Mouse (Mus musculus) heart, adult 2 months (tissue): Measurements from ENCODE around the gene Gucy2d. TPM values are rescaled to one million over a fixed set of nuclear protein-coding genes. Genes with fewer than 3 reads are reported as not detected.

ENCODE experiments used
- DNase-seq, 2 experiments: peaks; one replicate each; pipeline ENCODE4 v3.0.0; 2021
- H3K27ac ChIP-seq: fragments of 200-600 bp; 2 replicates; pipeline ENCODE4 v1.8.1; 2022
- H3K27me3 ChIP-seq: fragments of 200-500 bp; 2 replicates; pipeline ENCODE4 v1.6.1; 2012; ENCODE audit warnings: mild to moderate bottlenecking, low read length, inconsistent platforms, mixed read lengths; ENCODE audit not compliant: control insufficient read depth, insufficient read depth
- H3K36me3 ChIP-seq: fragments of 200-500 bp; 2 replicates; pipeline ENCODE4 v1.6.1; 2012; ENCODE audit warnings: low read length, inconsistent platforms; ENCODE audit not compliant: control insufficient read depth, insufficient read depth
- H3K4me1 ChIP-seq: fragments of 200-500 bp; 2 replicates; pipeline ENCODE4 v1.6.1; 2011; ENCODE audit warnings: low read length; ENCODE audit not compliant: control insufficient read depth, insufficient read depth
- H3K4me3 ChIP-seq: fragments of 200-600 bp; 2 replicates; pipeline ENCODE4 v1.8.1; 2022
- H3K79me2 ChIP-seq: fragments of 200-500 bp; replicated peaks from 2 replicates; pipeline ENCODE4 v1.6.1; 2012; ENCODE audit warnings: mild to moderate bottlenecking, inconsistent platforms, low read length, moderate library complexity, mixed read lengths; ENCODE audit not compliant: control insufficient read depth, insufficient read depth
- H3K9ac ChIP-seq: fragments of 200-500 bp; 2 replicates; pipeline ENCODE4 v1.6.1; 2012; ENCODE audit warnings: low read depth, mild to moderate bottlenecking, control low read depth, inconsistent platforms, low read length, mixed read lengths
- CTCF ChIP-seq: fragments of 200-600 bp; IDR thresholded peaks from 2 replicates; pipeline ENCODE4 v1.8.1; 2022; ENCODE audit warnings: antibody characterized with exemption, mild to moderate bottlenecking, moderate library complexity
- EP300 ChIP-seq: fragments of 200-500 bp; IDR thresholded peaks from 2 replicates; pipeline ENCODE4 v1.6.1; 2011; ENCODE audit warnings: low read depth, low read length, control low read depth; ENCODE audit not compliant: insufficient read depth
- POLR2A ChIP-seq: fragments of 200-500 bp; IDR thresholded peaks from 2 replicates; pipeline ENCODE4 v1.6.1; 2011; ENCODE audit warnings: mild to moderate bottlenecking, low read depth, low read length, control low read depth; ENCODE audit not compliant: insufficient read depth
- WGBS: fragments of 180-500 bp; shearing (Covaris S2); methylation state at CpG from one replicate; pipeline ENCODE4 v1.1.7; 2018; 5-methylcytosine and 5-hydroxymethylcytosine counted together
- intact Hi-C: fragments of 180-260 bp; cut with DNase I; formaldehyde crosslinking; loops from one replicate; pipeline ENCODE4 v1.15.1; 2025
- polyA plus RNA-seq: library from polyadenylated mRNA; depleted of rRNA; stranded (reverse); fragments of >200 nt; gene quantifications from 2 replicates; pipeline ENCODE4 v1.2.3, GENCODE M21; 2012
- total RNA-seq, 2 experiments: library from RNA; stranded (reverse); gene quantifications; 2 replicates each; pipeline ENCODE4 v1.2.3; 2021

The Gucy2d gene
- total and polyA plus RNA-seq, 3 experiments: 0.20 to 0.21 TPM; not detected in 1

- H3K36me3 ChIP-seq: no peaks in the 10 kb centered on the region
- no peak for DNase-seq
- no peak overlapping the region for H3K27ac ChIP-seq
- H3K4me1 ChIP-seq: peaks cover 22% of the 10 kb centered on the region
- H3K9ac ChIP-seq: no peak overlapping the region
- intact Hi-C loops: loop anchor here (5.0 to 10.0 kb wide), 2 partner anchors 37 to 350 kb away; partner anchors contain the start of gene Wnt11
- TF ChIP-seq EP300 (no peak), CTCF (no peak), POLR2A (no peak)
- no peak overlapping the region for H3K4me3 ChIP-seq
- no peaks in the 10 kb centered on the region; the same call in 1 of the 2 replicates for H3K79me2 ChIP-seq
- no peaks in the 10 kb centered on the region for H3K27me3 ChIP-seq
- 87% methylated on average over 3 of the region's 3 CpGs for WGBS
Observed at GRCm38 (mm10) chr7:98484878-98485277, 44.7 kb downstream of the Gucy2d start.

- no peak overlapping the region for H3K9ac ChIP-seq
- no peak overlapping the region for H3K4me3 ChIP-seq
- peak; percentile 65 to 67 for DNase-seq
- peak overlapping the region; percentile 60 for H3K27ac ChIP-seq
- peaks cover 22% of the 10 kb centered on the region for H3K4me1 ChIP-seq
- TF ChIP-seq POLR2A (no peak), CTCF (no peak), EP300 (no peak)
- intact Hi-C loops: loop anchor here (10.0 kb wide), 1 partner anchor 349 kb away; the partner anchor contains the start of gene Wnt11
- no peaks in the 10 kb centered on the region for H3K27me3 ChIP-seq
- WGBS: 36% methylated on average over 4 of the region's 4 CpGs
- no peaks in the 10 kb centered on the region for H3K36me3 ChIP-seq
- H3K79me2 ChIP-seq: no peaks in the 10 kb centered on the region; the same call in 1 of the 2 replicates
Observed at GRCm38 (mm10) chr7:98485508-98485907, 45.3 kb downstream of the Gucy2d start.

- Histone ChIP-seq H3K27ac (no peak overlapping the region; the same call in 1 of the 2 replicates), H3K36me3 (no peaks in the 10 kb centered on the region), H3K9ac (no peak overlapping the region), H3K4me1 (peaks cover 20% of the 10 kb centered on the region), H3K4me3 (no peak overlapping the region), H3K27me3 (no peaks in the 10 kb centered on the region), H3K79me2 (no peaks in the 10 kb centered on the region; the same call in 1 of the 2 replicates)
- no peak for TF ChIP-seq CTCF
- TF ChIP-seq EP300: no peak
- no peak for TF ChIP-seq POLR2A
- no peak for DNase-seq
- 85% methylated on average over 7 of the region's 7 CpGs for WGBS
- intact Hi-C loops: loop anchor here (10.0 kb wide), 1 partner anchor 348 kb away; the partner anchor contains the start of gene Wnt11
Observed at GRCm38 (mm10) chr7:98486471-98486917, 46.3 kb downstream of the Gucy2d start.

- no peak for TF ChIP-seq POLR2A
- no peak for TF ChIP-seq CTCF
- no peak for TF ChIP-seq EP300
- H3K4me3 ChIP-seq: no peak overlapping the region
- no peak overlapping the region for H3K9ac ChIP-seq
- 88% methylated on average over 11 of the region's 11 CpGs for WGBS
- no peaks in the 10 kb centered on the region; the same call in 1 of the 2 replicates for H3K79me2 ChIP-seq
- H3K36me3 ChIP-seq: no peaks in the 10 kb centered on the region
- H3K27ac ChIP-seq: no peak overlapping the region
- peaks cover 21% of the 10 kb centered on the region for H3K4me1 ChIP-seq
- no peak for DNase-seq
- no peaks in the 10 kb centered on the region for H3K27me3 ChIP-seq
- intact Hi-C loops: loop anchor here (10.0 kb wide), 1 partner anchor 347 kb away; the partner anchor contains the start of gene Wnt11
Observed at GRCm38 (mm10) chr7:98487202-98487980, 47.2 kb downstream of the Gucy2d start.

GRCm38 (mm10) chr7:98488398-98489130 lies 48.3 kb downstream of the Gucy2d start:
- DNase-seq: peak in 1 of 2 experiments; percentile 61
- no peak overlapping the region for H3K9ac ChIP-seq
- H3K27me3 ChIP-seq: no peaks in the 10 kb centered on the region
- no peaks in the 10 kb centered on the region for H3K36me3 ChIP-seq
- H3K4me3 ChIP-seq: no peak overlapping the region; the same call in 1 of the 2 replicates
- intact Hi-C loops: loop anchor here (10.0 kb wide), 1 partner anchor 346 kb away; the partner anchor contains the start of gene Wnt11
- peak overlapping the region; percentile 81; the same call in 1 of the 2 replicates for H3K27ac ChIP-seq
- peaks cover 16% of the 10 kb centered on the region for H3K4me1 ChIP-seq
- H3K79me2 ChIP-seq: no peaks in the 10 kb centered on the region; the same call in 1 of the 2 replicates
- WGBS: 90% methylated on average over 13 of the region's 13 CpGs
- no peak for TF ChIP-seq CTCF
- no peak for TF ChIP-seq EP300
- TF ChIP-seq POLR2A: no peak
